Mouse (Mus musculus) thymus, postnatal 10 days (tissue): ENCODE data around the gene Plb1.

Source experiments
- DNase-seq, 2 experiments: peaks; one replicate each; pipeline ENCODE4 v3.0.0; 2021; ENCODE audit warnings: low spot score in 2 of 2

Gene Plb1

DNA sequence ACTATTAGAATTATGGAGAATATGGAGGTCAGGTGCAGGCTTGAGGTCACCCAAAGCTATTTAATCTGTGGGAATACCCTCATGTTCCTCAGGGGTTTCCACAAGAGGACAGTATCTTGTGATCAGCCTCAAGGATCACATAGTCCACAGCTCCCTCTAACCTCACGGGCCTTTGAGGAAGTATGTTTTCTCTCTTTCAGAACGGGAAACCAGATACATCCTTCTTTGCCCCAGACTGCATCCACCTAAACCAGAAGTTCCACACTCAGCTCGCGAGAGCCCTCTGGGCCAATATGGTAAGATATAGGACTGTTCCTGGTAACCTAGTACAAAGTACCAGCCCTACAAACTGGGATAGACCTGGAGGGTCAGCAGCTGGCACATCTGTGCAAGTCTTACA is 100.1 kb downstream of the Plb1 start:
- no peak for DNase-seq

DNA sequence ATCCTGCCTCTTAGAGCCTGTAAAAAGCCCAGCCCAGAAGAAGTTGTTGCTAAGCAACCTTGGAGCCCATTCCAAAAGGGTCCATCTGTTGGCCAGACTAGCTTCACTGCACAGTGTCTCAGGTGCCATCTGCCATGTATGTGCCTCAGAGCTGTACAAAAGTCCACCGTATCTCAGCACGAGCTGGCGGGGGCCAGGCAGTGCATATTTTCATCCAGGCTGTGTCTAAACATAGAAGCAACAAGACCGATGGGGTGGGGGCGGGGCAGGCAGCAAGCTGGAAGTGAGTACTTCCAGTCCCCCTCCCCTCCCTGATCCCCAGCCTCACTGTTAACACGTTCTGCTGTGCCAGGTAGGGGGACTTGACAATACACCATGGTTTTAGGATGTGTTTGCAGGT is 102.7 kb downstream of the Plb1 start:
- no peak for DNase-seq

GRCm38 (mm10) chr5:32336092-32336491 is 103.6 kb downstream of the Plb1 start:
- no peak for DNase-seq

GRCm38 (mm10) chr5:32337336-32337735 is 104.8 kb downstream of the Plb1 start:
- no peak for DNase-seq

GRCm38 (mm10) chr5:32338339-32338738 is 105.8 kb downstream of the Plb1 start:
- DNase-seq = peak in 1 of 2 experiments; percentile 12

DNA sequence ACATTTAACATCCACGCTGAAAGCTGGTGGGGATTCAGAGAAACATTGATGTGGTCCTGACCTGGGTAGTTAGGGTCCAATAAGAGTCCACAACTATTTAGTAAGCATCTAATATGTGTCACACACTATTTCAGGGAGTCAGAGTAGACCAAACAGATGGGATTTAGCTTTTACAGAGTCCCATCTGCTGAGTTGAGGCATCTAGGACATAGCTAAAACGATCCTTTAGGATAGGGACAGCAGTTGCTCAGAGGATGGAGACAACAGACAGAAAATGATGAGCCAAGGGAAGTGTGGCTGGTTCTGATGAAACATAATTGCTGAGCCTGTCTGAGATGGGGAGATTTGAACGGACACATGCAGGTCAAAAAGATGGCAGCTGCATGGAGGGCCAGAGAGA is 106.3 kb downstream of the Plb1 start:
- DNase-seq = no peak

DNA sequence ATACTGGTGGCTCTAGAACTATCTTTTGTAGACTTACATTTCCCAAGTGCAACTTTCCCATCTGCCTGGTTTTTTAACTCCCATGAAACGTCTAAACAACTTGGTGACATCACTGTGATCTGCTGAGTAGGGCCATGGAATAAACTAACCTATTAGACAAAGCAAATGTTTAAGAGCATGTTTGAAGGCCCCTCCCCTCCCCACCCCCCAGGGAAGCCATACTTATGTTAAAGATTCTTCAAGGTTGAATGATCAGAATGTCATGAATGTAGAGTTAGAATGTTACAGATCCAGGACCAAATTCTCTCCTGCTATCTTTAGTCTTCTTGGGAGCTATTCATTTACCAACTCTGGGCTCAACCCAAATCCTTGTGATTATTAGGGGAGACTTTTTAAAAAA is 107.7 kb downstream of the Plb1 start:
- no peak for DNase-seq

DNA sequence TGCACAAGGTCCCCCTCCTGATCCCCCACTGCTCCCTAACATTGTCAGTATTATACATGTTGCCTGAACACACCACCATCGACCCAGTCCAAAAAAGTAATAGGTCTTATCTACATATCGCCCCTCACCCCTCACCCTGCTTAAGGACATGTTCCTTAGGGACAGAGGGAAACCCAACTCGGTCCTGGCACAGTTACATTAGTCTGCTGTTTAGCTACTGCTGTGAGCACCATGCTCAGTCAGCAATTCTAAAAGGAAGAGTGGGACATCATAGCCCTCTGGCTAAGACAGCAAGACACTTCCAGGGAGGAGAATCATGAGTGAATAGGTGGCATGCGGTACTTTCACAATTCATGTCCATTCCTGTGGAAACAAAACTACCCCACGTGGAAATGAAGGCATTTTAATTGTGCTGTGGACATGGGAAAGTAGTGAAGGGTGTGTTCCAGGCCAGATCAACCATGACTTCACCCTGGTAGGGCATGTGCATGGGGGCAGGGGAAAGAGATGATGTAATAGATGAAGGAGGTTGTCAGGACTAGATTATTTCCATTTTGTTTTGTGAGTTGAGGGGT is 110.3 kb downstream of the Plb1 start:
- DNase-seq = no peak

- no peak for DNase-seq
Observed at GRCm38 (mm10) chr5:32346025-32346912, 113.8 kb downstream of the Plb1 start.

DNA sequence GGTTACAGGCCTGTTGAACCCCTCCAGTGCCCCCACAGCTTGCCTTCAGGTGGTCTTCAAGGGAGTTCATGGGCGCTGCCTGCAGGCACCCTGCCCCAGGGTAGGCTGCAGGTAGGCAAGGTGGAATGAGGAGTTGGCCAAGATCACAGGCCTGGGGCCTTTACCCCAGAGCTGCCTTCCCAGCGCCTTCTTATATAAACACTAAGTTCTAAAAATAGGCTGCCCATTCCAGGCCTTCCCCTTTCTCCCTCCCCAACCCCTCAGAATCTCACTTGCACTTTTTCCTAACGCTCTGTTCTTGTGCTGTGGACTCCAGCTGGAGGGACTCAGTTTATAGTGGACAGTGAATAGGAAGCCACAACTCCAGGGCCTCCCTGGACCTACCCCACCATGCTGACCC is 117.2 kb downstream of the Plb1 start:
- DNase-seq = no peak

GRCm38 (mm10) chr5:32350551-32351256 is 118.2 kb downstream of the Plb1 start:
- DNase-seq = no peak

GRCm38 (mm10) chr5:32351721-32352465 is 119.4 kb downstream of the Plb1 start:
- no peak for DNase-seq

DNA sequence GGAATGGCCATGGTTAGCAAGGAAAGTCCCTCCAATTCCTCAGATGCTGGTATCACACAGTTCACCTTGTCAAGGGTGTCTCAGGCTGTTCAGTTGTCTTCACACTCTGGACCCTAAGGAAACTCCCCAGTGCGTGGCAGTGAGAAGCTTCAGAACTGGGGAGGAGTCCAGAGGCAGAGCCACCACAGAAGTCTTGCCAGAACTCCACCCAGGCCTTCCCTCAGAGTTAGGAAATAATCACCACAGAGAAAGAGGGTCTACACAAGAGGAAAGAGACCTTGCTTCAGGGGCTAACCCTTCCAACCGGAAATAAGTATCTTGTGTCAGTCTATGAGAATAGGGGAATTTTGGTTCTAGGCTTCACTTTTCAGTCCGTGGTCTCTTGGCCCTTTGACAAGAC is 120.3 kb downstream of the Plb1 start:
- no peak for DNase-seq

DNA sequence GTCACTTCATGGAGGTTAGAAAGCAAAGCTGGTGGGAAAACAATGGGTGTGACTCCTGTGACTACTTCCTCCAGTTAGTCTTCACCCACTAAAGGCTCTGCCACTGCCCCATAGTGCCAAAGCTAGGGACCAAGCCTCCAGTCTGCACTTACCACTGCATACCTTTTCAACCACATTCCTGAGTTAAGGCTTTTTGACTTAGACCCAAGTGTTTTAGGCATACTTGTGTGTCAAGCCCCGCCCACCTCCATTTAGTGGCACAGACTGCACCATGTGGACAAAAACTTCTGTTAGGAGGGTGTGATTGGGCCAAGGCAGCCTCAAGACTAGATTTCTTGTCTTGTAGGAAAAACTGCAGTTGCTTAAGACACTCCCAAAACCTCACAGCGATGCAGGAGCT is 120.8 kb downstream of the Plb1 start:
- DNase-seq = no peak

DNA sequence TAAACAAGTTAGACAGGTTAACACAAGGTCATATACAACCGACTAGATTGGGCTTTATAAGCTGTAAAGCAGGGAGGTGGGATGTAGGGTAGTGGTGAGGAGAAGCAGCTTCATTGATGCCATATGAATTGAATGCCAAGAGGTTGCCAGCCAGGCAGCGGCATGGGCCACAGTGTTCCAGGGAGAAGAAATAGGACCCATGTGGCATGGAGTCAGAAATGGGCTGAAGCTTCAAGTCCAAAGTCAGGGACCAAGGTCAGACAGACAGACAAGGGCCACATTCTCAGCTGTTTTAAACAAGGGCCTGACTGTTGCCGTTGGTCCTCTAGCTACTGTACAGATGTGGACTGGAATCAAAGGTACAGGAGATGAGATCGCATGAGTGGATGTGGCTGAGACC is 128.0 kb downstream of the Plb1 start:
- DNase-seq = no peak

- DNase-seq = no peak
Observed at GRCm38 (mm10) chr5:32361441-32362235, 129.1 kb downstream of the Plb1 start.

GRCm38 (mm10) chr5:32369391-32369790 is 136.9 kb downstream of the Plb1 start:
- no peak for DNase-seq

DNA sequence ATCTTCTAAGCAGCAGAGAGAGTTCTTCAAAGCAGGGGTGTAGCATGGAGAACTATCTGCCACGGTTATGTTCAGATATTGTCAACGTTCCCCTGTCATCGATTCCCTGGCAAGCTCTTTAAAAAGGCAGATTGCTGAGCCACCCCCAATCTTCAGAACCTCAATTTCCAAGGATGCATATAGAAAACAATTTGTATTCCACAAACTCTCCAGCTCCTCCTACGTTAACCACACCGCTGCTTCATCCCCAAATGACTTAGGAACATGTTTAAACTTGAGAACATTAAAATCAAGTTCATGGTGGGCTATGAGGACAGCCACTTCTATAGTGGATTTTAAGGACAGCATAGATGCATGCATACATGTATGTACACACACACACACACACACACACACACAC is 138.7 kb downstream of the Plb1 start:
- no peak for DNase-seq

DNA sequence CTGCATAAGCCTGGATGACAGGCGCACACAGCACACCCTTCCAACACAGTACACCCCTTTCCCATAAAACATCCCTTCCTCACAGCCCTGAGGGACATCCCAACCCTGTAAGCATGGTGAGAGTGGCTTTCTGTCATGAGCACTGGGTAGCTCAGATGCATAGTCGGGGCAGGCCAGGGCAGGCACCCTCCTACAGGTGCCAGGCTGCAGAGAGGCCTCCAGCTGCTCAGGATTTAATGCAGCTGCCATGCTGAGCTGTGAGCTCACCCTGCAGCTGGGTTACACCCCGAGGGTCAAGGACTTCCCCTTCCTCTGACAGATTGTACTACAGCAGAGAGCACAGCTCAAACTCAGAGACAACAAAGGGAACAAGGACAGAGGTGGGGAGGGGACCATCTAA is 146.0 kb downstream of the Plb1 start:
- peak; percentile 48 to 59 for DNase-seq

- DNase-seq = no peak
Observed at GRCm38 (mm10) chr5:32388656-32389055, 156.1 kb downstream of the Plb1 start.

- DNase-seq = no peak
Observed at GRCm38 (mm10) chr5:32390295-32390694, 157.8 kb downstream of the Plb1 start.
